ENCODE assay signal across 7 mouse cellular contexts in genomic region chr19:3167683-3168082, GRCm38 (mm10).
"Had no signal": no experiment of that assay in that cellular context is flagged by ENCODE, and none has a peak within 500 bp of the region (broad histone marks: within the 10 kb centered on the region; RNA-seq: fewer than 3 reads in every experiment).

No protein-coding gene starts in this region.

- DNase-seq: lung, adult 2 months; lung, postnatal 14 days; lung, postnatal 36 days; right cerebral cortex, postnatal 14 days; thymus, adult 2 months; thymus, postnatal 14 days; thymus, postnatal 36 days had no signal
